Mouse (Mus musculus) liver, embryonic 14.5 days (tissue): ENCODE results near the gene Mrps15. TPM values are rescaled to one million over a fixed set of nuclear protein-coding genes. Genes with fewer than 3 reads are reported as not detected.

Experiments
- ATAC-seq: fragments of 200-750 bp; cut with Nextera tagmentation; 2 replicates; pipeline ENCODE4 v1.8.0; 2017; ENCODE audit warnings: moderate number of reproducible peaks, mild to moderate bottlenecking, moderate library complexity; ENCODE audit not compliant: insufficient read depth
- DNase-seq, 3 experiments: peaks; one replicate each; pipeline ENCODE4 v3.0.0-alpha.2; 2012 to 2013; ENCODE audit warnings: low read depth in 3 of 3, low spot score in 3 of 3
- H3K27ac ChIP-seq: fragments of 300-500 bp; sonication (generic); 2 replicates; pipeline ENCODE4 v1.5.1; 2014; ENCODE audit warnings: moderate library complexity, mild to moderate bottlenecking, control low read depth, inconsistent platforms
- H3K27me3 ChIP-seq: fragments of 300-500 bp; sonication (generic); 2 replicates; pipeline ENCODE4 v1.6.1; 2014; ENCODE audit warnings: mild to moderate bottlenecking, low read length, moderate library complexity; ENCODE audit not compliant: control insufficient read depth, insufficient read depth
- H3K36me3 ChIP-seq: fragments of 300-500 bp; sonication (generic); replicated peaks from 2 replicates; pipeline ENCODE4 v1.6.1; 2014; ENCODE audit warnings: low read depth; ENCODE audit not compliant: control insufficient read depth, insufficient read depth
- H3K4me1 ChIP-seq, 2 experiments: fragments of 200-500 bp in 1 of 2; fragments of 300-500 bp in 1 of 2; sonication (generic) in 1 of 2; replicated peaks; 2 replicates each; pipeline ENCODE4 v1.6.1; 2012 to 2014; ENCODE audit warnings: antibody characterized with exemption in 1 of 2, inconsistent platforms in 1 of 2, low read length in 1 of 2; ENCODE audit not compliant: control insufficient read depth in 2 of 2, insufficient read depth in 2 of 2
- H3K4me2 ChIP-seq: fragments of 300-500 bp; sonication (generic); 2 replicates; pipeline ENCODE4 v1.6.1; 2014; ENCODE audit warnings: low read depth, mild to moderate bottlenecking, control low read depth, moderate library complexity
- H3K4me3 ChIP-seq, 2 experiments: fragments of 200-500 bp in 1 of 2; fragments of 300-500 bp in 1 of 2; sonication (generic) in 1 of 2; 2 replicates each; pipeline ENCODE4 v1.5.1; 2012 to 2014; ENCODE audit warnings: low read depth in 2 of 2, low read length in 2 of 2, mild to moderate bottlenecking in 2 of 2, control low read depth in 1 of 2, inconsistent platforms in 1 of 2, moderate library complexity in 1 of 2; ENCODE audit not compliant: insufficient read depth in 1 of 2
- H3K9ac ChIP-seq: fragments of 300-500 bp; sonication (generic); replicated peaks from 2 replicates; pipeline ENCODE4 v1.6.1; 2014; ENCODE audit warnings: mild to moderate bottlenecking, control low read depth, moderate library complexity
- H3K9me3 ChIP-seq: fragments of 300-500 bp; sonication (generic); 2 replicates; pipeline ENCODE4 v1.6.1; 2016; ENCODE audit warnings: low read length, mixed read lengths; ENCODE audit not compliant: control insufficient read depth
- CTCF ChIP-seq: IDR thresholded peaks from 2 replicates; pipeline ENCODE4 v1.5.1; 2016; ENCODE audit warnings: antibody characterized with exemption, low read depth, control low read depth
- EP300 ChIP-seq: IDR thresholded peaks from 2 replicates; pipeline ENCODE4 v1.6.1; 2016; ENCODE audit warnings: antibody characterized with exemption, low read depth
- WGBS: fragments of 180-500 bp; shearing (Covaris S2); extraction: QIAGEN DNeasy Blood & Tissue Kit; methylation state at CpG from one replicate; pipeline ENCODE4 v1.1.7; 2014; ENCODE audit not compliant: insufficient replicate concordance; 5-methylcytosine and 5-hydroxymethylcytosine counted together
- polyA plus RNA-seq, 2 experiments: library from polyadenylated mRNA; depleted of rRNA in 1 of 2; stranded (reverse) in 1 of 2; unstranded in 1 of 2; fragments of >200 nt; fragmentation: Nextera tagmentation in 1 of 2; extraction: Ambion mirVana in 1 of 2; gene quantifications; 2 replicates each; pipeline versions ENCODE4 v1.2.1 to v1.2.3; 2012 to 2014

Mrps15 gene
- polyA plus RNA-seq, 2 experiments = 41.3 to 88.4 TPM

DNA sequence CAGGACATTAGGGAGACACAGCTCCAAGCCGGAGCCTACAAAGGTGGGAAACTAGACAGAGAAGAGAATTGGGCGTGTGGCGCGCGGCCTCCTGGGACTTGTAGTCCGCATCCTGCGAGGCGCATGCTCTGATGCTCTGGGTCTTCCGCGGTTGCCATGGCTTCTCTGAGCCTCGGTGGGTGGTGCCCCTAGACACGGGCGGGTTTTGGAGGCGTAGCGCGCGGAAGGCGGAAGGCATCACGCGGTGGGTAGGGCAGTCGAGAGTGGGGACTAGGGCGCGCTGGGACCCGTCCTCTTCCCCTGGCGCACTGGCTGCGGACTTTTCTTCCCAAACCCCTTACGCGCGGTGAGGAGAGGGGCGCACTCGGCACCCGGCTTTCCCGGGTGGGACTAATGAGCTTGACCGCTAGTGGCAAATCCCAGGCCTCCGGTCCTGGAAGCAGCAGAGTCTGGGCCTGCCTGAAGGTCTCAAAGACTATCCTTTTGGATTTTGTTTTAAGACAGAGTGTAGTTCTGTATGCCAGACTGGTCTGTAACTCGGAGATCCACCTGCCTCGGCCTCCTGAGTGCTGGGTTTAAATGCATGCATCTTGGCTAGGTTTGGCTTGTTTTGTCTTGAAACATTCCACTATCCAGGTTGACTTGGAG, 49.9 kb downstream of the Mrps15 start, which contains the start of gene Lsm10:
Gene Lsm10 (plus strand): TSS at position 160 of the 648 bp plus-strand sequence.
- Histone ChIP-seq H3K4me3 (peak within 1 kb of the TSS; percentile 74 to 83), H3K4me1 (peaks cover 26 to 34% of the 10 kb centered on the region in 2 experiments), H3K27ac (peak within 1 kb of the TSS; percentile 64), H3K36me3 (peaks cover 3% of the 10 kb centered on the region), H3K9ac (peak within 1 kb of the TSS; percentile 82), H3K4me2 (peak within 1 kb of the TSS; percentile 91), H3K9me3 (no peaks in the 10 kb centered on the region), H3K27me3 (no peaks in the 10 kb centered on the region)
- TF ChIP-seq EP300 (no peak), CTCF (0 out of 2 replicates have a peak, but pooled peaks have one; percentile 12)
- ATAC-seq = peak; percentile 98
- DNase-seq = peak; percentile 92 to 94 (median 93)
- 2% methylated on average over 36 of the region's 37 CpGs for WGBS

DNA sequence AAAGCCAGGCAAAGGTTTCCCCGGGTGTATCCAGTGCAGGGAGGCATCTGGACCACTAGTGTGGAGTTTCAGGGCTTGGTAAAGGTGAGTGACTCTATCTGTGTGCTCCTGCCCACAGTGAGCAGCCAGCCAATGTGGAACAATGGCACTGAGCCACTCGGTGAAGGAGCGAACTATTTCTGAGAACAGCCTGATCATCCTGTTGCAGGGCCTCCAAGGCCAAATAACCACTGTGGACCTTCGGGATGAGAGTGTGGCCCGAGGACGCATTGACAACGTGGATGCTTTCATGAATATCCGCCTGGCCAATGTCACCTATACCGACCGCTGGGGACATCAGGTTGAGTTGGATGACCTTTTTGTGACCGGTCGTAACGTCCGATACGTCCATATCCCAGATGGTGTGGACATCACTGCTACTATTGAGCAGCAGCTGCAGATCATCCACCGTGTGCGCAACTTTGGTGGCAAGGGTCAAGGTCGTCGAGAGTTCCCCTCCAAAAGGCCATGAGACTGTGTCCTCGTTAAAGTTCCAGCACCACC, 51.1 kb downstream of the Mrps15 start:
- ATAC-seq (no peak), DNase-seq (no peak)
- H3K9me3 ChIP-seq = no peaks in the 10 kb centered on the region
- no peaks in the 10 kb centered on the region for H3K27me3 ChIP-seq
- peaks cover 38 to 46% of the 10 kb centered on the region in 2 experiments for H3K4me1 ChIP-seq
- H3K4me2 ChIP-seq = peak overlapping the region; percentile 91
- 90% methylated on average over 20 of the region's 20 CpGs for WGBS
- no peak overlapping the region for H3K27ac ChIP-seq
- H3K9ac ChIP-seq = no peak overlapping the region
- peaks cover 3% of the 10 kb centered on the region for H3K36me3 ChIP-seq
- no peak for TF ChIP-seq EP300
- no peak for TF ChIP-seq CTCF
- H3K4me3 ChIP-seq = no peak overlapping the region

DNA sequence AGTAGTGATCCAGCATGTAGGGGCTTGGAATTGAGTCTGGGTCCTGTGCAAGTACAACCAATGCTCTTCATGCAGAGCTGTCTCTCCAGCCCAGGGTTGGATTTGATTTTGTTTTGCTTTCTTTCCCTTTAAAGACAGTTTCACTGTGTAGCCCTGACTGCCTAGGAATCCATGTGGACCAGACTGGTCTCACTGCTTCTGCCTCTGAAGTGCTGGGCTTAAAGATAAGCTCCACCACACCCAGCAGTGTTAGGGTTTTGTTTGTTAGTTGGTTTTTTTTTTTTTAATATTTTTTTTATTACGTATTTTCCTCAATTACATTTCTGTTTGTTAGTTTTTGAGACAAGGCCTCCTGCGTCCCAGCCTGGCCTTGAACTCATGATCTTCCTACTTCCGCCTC, 52.6 kb downstream of the Mrps15 start:
- H3K4me2 ChIP-seq = peak overlapping the region; percentile 55
- H3K27ac ChIP-seq = peak overlapping the region; percentile 89
- peak overlapping the region in 1 of 2 experiments; percentile 16; a peak in 1 of 4 replicates for H3K4me3 ChIP-seq
- H3K4me1 ChIP-seq = peaks cover 43 to 52% of the 10 kb centered on the region in 2 experiments
- H3K27me3 ChIP-seq = no peaks in the 10 kb centered on the region
- peaks cover 3% of the 10 kb centered on the region for H3K36me3 ChIP-seq
- no peak for ATAC-seq
- H3K9me3 ChIP-seq = no peaks in the 10 kb centered on the region
- H3K9ac ChIP-seq = peak overlapping the region; percentile 47
- DNase-seq = peak in 1 of 3 experiments; percentile 54
- WGBS = 31% methylated on average over 3 of the region's 3 CpGs
- peak; percentile 43; the same call in 1 of the 2 replicates for TF ChIP-seq EP300
- no peak for TF ChIP-seq CTCF

DNA sequence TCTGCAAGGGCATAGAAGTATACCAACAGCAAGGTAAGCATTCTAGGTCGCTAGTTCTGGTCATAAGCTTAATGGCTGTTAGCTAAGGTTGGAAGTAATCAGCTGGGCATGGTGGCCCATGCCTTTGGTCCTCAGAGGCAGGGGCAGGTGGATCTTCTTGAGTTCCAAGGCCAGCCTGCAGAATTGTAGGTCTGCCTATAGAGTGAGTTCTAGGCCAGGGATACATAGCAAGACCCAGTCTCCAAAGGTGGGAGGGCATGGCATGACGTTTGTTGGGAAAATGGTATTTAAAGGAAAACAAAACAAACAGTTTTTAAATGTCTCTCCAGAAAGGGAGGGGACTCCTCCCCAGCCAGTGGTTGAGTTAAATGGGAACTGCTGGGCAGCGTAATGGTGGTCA, 54.0 kb downstream of the Mrps15 start:
- Histone ChIP-seq H3K36me3 (peaks cover 3% of the 10 kb centered on the region), H3K9me3 (no peaks in the 10 kb centered on the region), H3K4me1 (peaks cover 52 to 58% of the 10 kb centered on the region in 2 experiments), H3K4me3 (no peak overlapping the region), H3K4me2 (no peak overlapping the region), H3K27ac (peak overlapping the region; percentile 89), H3K9ac (no peak overlapping the region), H3K27me3 (no peaks in the 10 kb centered on the region)
- ATAC-seq (no peak), DNase-seq (no peak)
- TF ChIP-seq EP300 (no peak), CTCF (no peak)
- 81% methylated on average over 3 of the region's 3 CpGs for WGBS
